Mouse (Mus musculus): Measurements from ENCODE around the gene Bptf.

GRCm38 (mm10) chr11:107159034-107159433 is 27.1 kb upstream of the Bptf start:
- TF ChIP-seq CTCF (IDR thresholded peaks at IDR 0.05; ENCODE audit: borderline replicate concordance, insufficient read depth, low read length) (no peak), POLR2A (IDR thresholded peaks at IDR 0.05; ENCODE audit: low read depth, low read length) (no peak)
